Mouse (Mus musculus) CH12.LX (cell line): Measurements from ENCODE around the gene Dok1. TPM values are rescaled to one million over a fixed set of nuclear protein-coding genes. Genes with fewer than 3 reads are reported as not detected.

Source experiments
- DNase-seq: peaks from one replicate; pipeline ENCODE4 v3.0.0-alpha.2; 2013; ENCODE audit errors: extremely low read depth
- H3K27ac ChIP-seq: 2 replicates; pipeline ENCODE4 v1.5.1; 2012; ENCODE audit warnings: low read depth, mild to moderate bottlenecking, control low read depth, moderate library complexity; ENCODE audit not compliant: insufficient read depth
- H3K27me3 ChIP-seq: replicated peaks from 2 replicates; pipeline ENCODE3; 2012; ENCODE audit warnings: inconsistent platforms
- H3K36me3 ChIP-seq, 2 experiments: replicated peaks in 1 of 2; 2 replicates each; pipeline versions ENCODE3 to v1.6.1; 2012; ENCODE audit warnings: inconsistent platforms in 1 of 2, low read length in 1 of 2, mild to moderate bottlenecking in 1 of 2, mixed read lengths in 1 of 2, moderate library complexity in 1 of 2; ENCODE audit not compliant: control insufficient read depth in 1 of 2, insufficient read depth in 1 of 2
- H3K4me1 ChIP-seq, 2 experiments: 2 replicates each; pipeline ENCODE4 v1.6.1; 2012; ENCODE audit warnings: inconsistent platforms in 1 of 2, moderate library complexity in 1 of 2; ENCODE audit not compliant: insufficient read depth in 2 of 2, control insufficient read depth in 1 of 2
- H3K4me2 ChIP-seq: 2 replicates; pipeline ENCODE4 v1.6.1; 2012; ENCODE audit warnings: low read depth, mild to moderate bottlenecking, control low read depth; ENCODE audit not compliant: poor library complexity, insufficient read depth, severe bottlenecking
- H3K4me3 ChIP-seq, 3 experiments: fragments of 150-350 bp in 1 of 3; sonication (generic) in 1 of 3; replicated peaks in 1 of 3; 2 replicates each; pipeline versions ENCODE3 to v1.5.1; 2011 to 2012; ENCODE audit warnings: low read depth in 2 of 3, low read length in 2 of 3, mild to moderate bottlenecking in 2 of 3, moderate library complexity in 2 of 3, control low read depth in 1 of 3, improper control_type of control experiment in 1 of 3, inconsistent platforms in 1 of 3, mixed read lengths in 1 of 3; ENCODE audit not compliant: poor library complexity in 1 of 3
- H3K79me2 ChIP-seq: replicated peaks from 2 replicates; pipeline ENCODE4 v1.6.1; 2012; ENCODE audit warnings: mild to moderate bottlenecking, moderate library complexity; ENCODE audit not compliant: control insufficient read depth, poor library complexity, insufficient read depth, severe bottlenecking; ENCODE audit errors: extremely low read depth
- H3K9ac ChIP-seq: 2 replicates; pipeline ENCODE4 v1.6.1; 2012; ENCODE audit warnings: low read depth, mild to moderate bottlenecking, control low read depth, moderate library complexity; ENCODE audit not compliant: insufficient read depth
- H3K9me3 ChIP-seq: replicated peaks from 2 replicates; pipeline ENCODE3; 2012; ENCODE audit warnings: low read length, inconsistent platforms, mixed read lengths
- BHLHE40 ChIP-seq: IDR thresholded peaks from 2 replicates; pipeline ENCODE4 v1.6.1; 2011; ENCODE audit warnings: mild to moderate bottlenecking, low read depth, low read length, improper control_type of control experiment
- CHD2 ChIP-seq: IDR thresholded peaks from 2 replicates; pipeline ENCODE4 v1.6.1; 2011; ENCODE audit warnings: low read length, improper control_type of control experiment
- E2F4 ChIP-seq: IDR thresholded peaks from 2 replicates; pipeline ENCODE4 v1.6.1; 2011; ENCODE audit warnings: low read depth, low read length, improper control_type of control experiment; ENCODE audit not compliant: insufficient replicate concordance
- ELF1 ChIP-seq: IDR thresholded peaks from 2 replicates; pipeline ENCODE4 v1.6.1; 2014; ENCODE audit warnings: low read depth, mild to moderate bottlenecking, inconsistent platforms, low read length, improper control_type of control experiment
- EP300 ChIP-seq: IDR thresholded peaks from 2 replicates; pipeline ENCODE4 v1.6.1; 2011; ENCODE audit warnings: low read length, improper control_type of control experiment
- ETS1 ChIP-seq: conservative IDR thresholded peaks from 2 replicates; pipeline ENCODE4 v1.6.1; 2012; ENCODE audit warnings: low read depth, mild to moderate bottlenecking, inconsistent platforms, low read length, improper control_type of control experiment, moderate library complexity
- KAT2A ChIP-seq: IDR thresholded peaks from 2 replicates; pipeline ENCODE4 v1.6.1; 2012; ENCODE audit warnings: low read length, improper control_type of control experiment, inconsistent platforms; ENCODE audit not compliant: insufficient replicate concordance
- MAX ChIP-seq: IDR thresholded peaks from 2 replicates; pipeline ENCODE4 v1.6.1; 2011; ENCODE audit warnings: low read length, improper control_type of control experiment
- MAZ ChIP-seq: IDR thresholded peaks from 2 replicates; pipeline ENCODE4 v1.6.1; 2012; ENCODE audit warnings: low read depth, mild to moderate bottlenecking, inconsistent platforms, low read length, improper control_type of control experiment, moderate library complexity
- MEF2A ChIP-seq: IDR thresholded peaks from 2 replicates; pipeline ENCODE4 v1.6.1; 2014; ENCODE audit warnings: low read depth, mild to moderate bottlenecking, inconsistent platforms, low read length, improper control_type of control experiment, borderline replicate concordance
- NELFE ChIP-seq: IDR thresholded peaks from 2 replicates; pipeline ENCODE4 v1.6.1; 2011; ENCODE audit warnings: low read depth, low read length, improper control_type of control experiment
- PAX5 ChIP-seq: IDR thresholded peaks from 2 replicates; pipeline ENCODE4 v1.6.1; 2012; ENCODE audit warnings: low read length, inconsistent platforms, mixed read lengths
- POLR2AphosphoS2 ChIP-seq: IDR thresholded peaks from 2 replicates; pipeline ENCODE4 v1.6.1; 2011; ENCODE audit warnings: low read depth, low read length, improper control_type of control experiment
- SIN3A ChIP-seq: IDR thresholded peaks from 2 replicates; pipeline ENCODE4 v1.6.1; 2012; ENCODE audit warnings: low read length, improper control_type of control experiment, inconsistent platforms
- TCF12 ChIP-seq: IDR thresholded peaks from 2 replicates; pipeline ENCODE4 v1.6.1; 2014; ENCODE audit warnings: low read depth, mild to moderate bottlenecking, inconsistent platforms, low read length, improper control_type of control experiment
- ZMIZ1 ChIP-seq: IDR thresholded peaks from 2 replicates; pipeline ENCODE4 v1.6.1; 2012; ENCODE audit warnings: low read depth, mild to moderate bottlenecking, inconsistent platforms, low read length, improper control_type of control experiment
- ZNF384 ChIP-seq: IDR thresholded peaks from 2 replicates; pipeline ENCODE4 v1.6.1; 2012; ENCODE audit warnings: low read depth, low read length, improper control_type of control experiment, inconsistent platforms
- dilution Hi-C: fragments of 300-500 bp; cut with MboI; formaldehyde crosslinking; loops from 2 replicates; pipeline ENCODE4 v1.14.3; 2020; ENCODE audit warnings: low sequenced_read_pairs; ENCODE audit not compliant: extremely low pct_unique_long_range_greater_than_20kb, extremely low pct_ligation_motif_present
- in situ Hi-C: fragments of 300-500 bp; cut with MboI; formaldehyde crosslinking; loops from 3 replicates; pipeline ENCODE4 v1.14.3; 2019; ENCODE audit warnings: low sequenced_read_pairs, low pct_ligation_motif_present, low pct_unique_long_range_greater_than_20kb, mixed read lengths
- polyA plus RNA-seq: library from polyadenylated mRNA; unstranded; fragments of >175 nt; gene quantifications from 2 replicates; pipeline ENCODE4 v1.2.1, GENCODE M21; 2012; ENCODE audit warnings: low read depth; ENCODE audit not compliant: insufficient read length
- total RNA-seq, 2 experiments: library from RNA; depleted of rRNA; stranded (reverse); fragments of 300-350 nt in 1 of 2; fragments of >200 nt in 1 of 2; gene quantifications; 2 replicates each; pipeline ENCODE4 v1.2.3; 2012 to 2014

The Dok1 gene
- total and polyA plus RNA-seq, 3 experiments: 21.4 to 33.2 (median 23.8) TPM

DNA sequence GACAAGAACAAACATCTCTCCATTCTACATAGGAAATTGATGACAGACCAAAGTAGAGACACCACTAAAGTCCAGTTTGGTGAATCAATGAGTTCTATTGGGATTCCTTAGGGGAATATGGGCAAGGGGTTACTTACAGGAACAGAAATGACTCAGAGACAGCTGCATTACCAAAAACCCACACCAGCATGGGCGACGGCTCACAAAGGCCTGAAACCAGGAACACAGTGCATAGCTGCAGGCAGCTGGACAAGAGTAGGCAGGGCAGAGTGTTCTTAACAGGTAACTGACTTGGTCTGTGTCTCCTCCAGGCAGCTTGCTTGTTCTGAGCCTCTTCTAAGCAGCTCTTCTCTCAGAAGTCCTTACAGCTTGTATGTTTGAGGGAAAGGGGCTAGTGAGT, 17.5 kb downstream of the Dok1 start:
- Histone ChIP-seq H3K79me2 (no peaks in the 10 kb centered on the region), H3K9me3 (peaks cover 5% of the 10 kb centered on the region), H3K27me3 (no peaks in the 10 kb centered on the region), H3K4me1 (peaks cover 2 to 60% of the 10 kb centered on the region in 2 experiments; a peak in 3 of 4 replicates), H3K9ac (no peak overlapping the region), H3K4me2 (no peak overlapping the region), H3K36me3 (no peaks in the 10 kb centered on the region), H3K4me3 (no peak overlapping the region)
- in situ Hi-C loops (no loop called here), dilution Hi-C loops (no loop called here)
- DNase-seq: no peak
- TF ChIP-seq BHLHE40 (no peak), MEF2A (no peak), EP300 (0 out of 2 replicates have a peak, but pooled peaks have one; percentile 24), SIN3A (no peak)
- TF ChIP-seq, all 38 proteins: peak for 1
- no peak overlapping the region for H3K27ac ChIP-seq

DNA sequence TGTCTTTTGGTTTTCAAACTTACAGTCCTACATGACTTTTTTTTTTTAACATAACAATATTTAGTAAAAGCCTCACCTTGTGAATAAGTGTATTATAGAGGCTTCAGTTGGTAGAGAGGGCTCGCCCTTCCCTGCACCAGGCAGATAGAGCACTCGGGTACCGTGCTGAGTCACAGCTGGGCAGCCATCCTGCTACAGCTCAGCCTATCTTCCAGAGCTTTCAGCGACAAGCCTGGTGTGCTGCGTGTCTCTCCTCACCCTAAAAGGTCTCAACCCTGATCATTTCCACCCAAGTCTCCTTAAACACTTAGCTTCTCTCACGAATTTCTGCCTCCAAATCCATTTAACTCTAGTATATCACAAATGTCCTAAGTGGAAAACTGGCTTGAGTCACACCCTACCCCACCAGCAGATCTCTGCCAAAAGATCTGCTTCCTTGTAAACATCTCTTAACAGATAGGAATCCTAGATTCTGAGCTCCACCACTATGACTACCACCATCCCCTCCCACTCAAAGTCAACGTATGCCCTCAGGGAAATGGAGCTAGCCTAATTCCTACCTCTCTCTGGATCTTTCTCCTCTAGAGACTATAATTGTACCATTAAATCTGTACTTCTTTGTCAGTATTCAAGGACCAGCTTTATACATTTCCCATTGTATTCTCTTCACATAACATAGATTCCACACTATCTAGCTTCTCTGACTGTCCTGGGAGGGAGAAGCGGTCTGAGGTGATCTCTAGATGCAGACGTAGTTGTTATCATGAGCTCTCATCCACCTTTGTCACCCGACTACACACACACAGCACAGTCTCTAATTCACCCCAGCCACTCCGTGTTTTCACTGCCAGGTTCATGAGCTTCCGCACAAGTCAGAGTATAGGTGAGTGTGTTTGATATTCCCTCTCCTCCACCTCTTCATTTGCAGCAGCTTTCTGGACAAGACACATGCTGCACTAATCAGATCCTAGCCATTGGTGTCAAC, 18.5 kb downstream of the Dok1 start:
- Histone ChIP-seq H3K4me2 (no peak overlapping the region), H3K4me3 (no peak overlapping the region), H3K27me3 (no peaks in the 10 kb centered on the region), H3K9ac (no peak overlapping the region), H3K27ac (no peak overlapping the region), H3K9me3 (peaks cover 5% of the 10 kb centered on the region), H3K36me3 (no peaks in the 10 kb centered on the region)
- TF ChIP-seq MEF2A: no peak
- TF ChIP-seq POLR2AphosphoS2: no peak
- TF ChIP-seq ZNF384: no peak
- TF ChIP-seq ELF1: no peak
- TF ChIP-seq CHD2: no peak
- TF ChIP-seq ZMIZ1: no peak
- TF ChIP-seq MAZ: no peak
- no peak for TF ChIP-seq NELFE
- no peak for TF ChIP-seq E2F4
- no peak for TF ChIP-seq EP300
- no peak for TF ChIP-seq KAT2A
- no peak for TF ChIP-seq ETS1
- TF ChIP-seq TCF12: no peak
- TF ChIP-seq MAX: no peak
- no peak for TF ChIP-seq PAX5
- TF ChIP-seq BHLHE40: no peak
- TF ChIP-seq, all 38 proteins: peak for 0
- in situ Hi-C loops (no loop called here), dilution Hi-C loops (no loop called here)
- peaks cover 2 to 70% of the 10 kb centered on the region in 2 experiments; a peak in 3 of 4 replicates for H3K4me1 ChIP-seq
- no peaks in the 10 kb centered on the region for H3K79me2 ChIP-seq
- no peak for DNase-seq
